Mouse (Mus musculus) liver, embryonic 14.5 days (tissue): ENCODE measurements around the gene Guca2b. TPM values are rescaled to one million over a fixed set of nuclear protein-coding genes. Genes with fewer than 3 reads are reported as not detected.
"Not testable (repeated sequence)": the region's sequence is repeated elsewhere in the genome, so short reads cannot be mapped to it uniquely, and the experiment has no call there.

Experiments
- ATAC-seq: fragments of 200-750 bp; cut with Nextera tagmentation; 2 replicates; pipeline ENCODE4 v1.8.0; 2017; ENCODE audit warnings: moderate number of reproducible peaks, mild to moderate bottlenecking, moderate library complexity; ENCODE audit not compliant: insufficient read depth
- DNase-seq, 3 experiments: peaks; one replicate each; pipeline ENCODE4 v3.0.0-alpha.2; 2012 to 2013; ENCODE audit warnings: low read depth in 3 of 3, low spot score in 3 of 3
- H3K27ac ChIP-seq: fragments of 300-500 bp; sonication (generic); 2 replicates; pipeline ENCODE4 v1.5.1; 2014; ENCODE audit warnings: moderate library complexity, mild to moderate bottlenecking, control low read depth, inconsistent platforms
- H3K27me3 ChIP-seq: fragments of 300-500 bp; sonication (generic); 2 replicates; pipeline ENCODE4 v1.6.1; 2014; ENCODE audit warnings: mild to moderate bottlenecking, low read length, moderate library complexity; ENCODE audit not compliant: control insufficient read depth, insufficient read depth
- H3K36me3 ChIP-seq: fragments of 300-500 bp; sonication (generic); replicated peaks from 2 replicates; pipeline ENCODE4 v1.6.1; 2014; ENCODE audit warnings: low read depth; ENCODE audit not compliant: control insufficient read depth, insufficient read depth
- H3K4me1 ChIP-seq, 2 experiments: fragments of 200-500 bp in 1 of 2; fragments of 300-500 bp in 1 of 2; sonication (generic) in 1 of 2; replicated peaks; 2 replicates each; pipeline ENCODE4 v1.6.1; 2012 to 2014; ENCODE audit warnings: antibody characterized with exemption in 1 of 2, inconsistent platforms in 1 of 2, low read length in 1 of 2; ENCODE audit not compliant: control insufficient read depth in 2 of 2, insufficient read depth in 2 of 2
- H3K4me2 ChIP-seq: fragments of 300-500 bp; sonication (generic); 2 replicates; pipeline ENCODE4 v1.6.1; 2014; ENCODE audit warnings: low read depth, mild to moderate bottlenecking, control low read depth, moderate library complexity
- H3K4me3 ChIP-seq, 2 experiments: fragments of 200-500 bp in 1 of 2; fragments of 300-500 bp in 1 of 2; sonication (generic) in 1 of 2; 2 replicates each; pipeline ENCODE4 v1.5.1; 2012 to 2014; ENCODE audit warnings: low read depth in 2 of 2, low read length in 2 of 2, mild to moderate bottlenecking in 2 of 2, control low read depth in 1 of 2, inconsistent platforms in 1 of 2, moderate library complexity in 1 of 2; ENCODE audit not compliant: insufficient read depth in 1 of 2
- H3K9ac ChIP-seq: fragments of 300-500 bp; sonication (generic); replicated peaks from 2 replicates; pipeline ENCODE4 v1.6.1; 2014; ENCODE audit warnings: mild to moderate bottlenecking, control low read depth, moderate library complexity
- H3K9me3 ChIP-seq: fragments of 300-500 bp; sonication (generic); 2 replicates; pipeline ENCODE4 v1.6.1; 2016; ENCODE audit warnings: low read length, mixed read lengths; ENCODE audit not compliant: control insufficient read depth
- CTCF ChIP-seq: IDR thresholded peaks from 2 replicates; pipeline ENCODE4 v1.5.1; 2016; ENCODE audit warnings: antibody characterized with exemption, low read depth, control low read depth
- EP300 ChIP-seq: IDR thresholded peaks from 2 replicates; pipeline ENCODE4 v1.6.1; 2016; ENCODE audit warnings: antibody characterized with exemption, low read depth
- WGBS: fragments of 180-500 bp; shearing (Covaris S2); extraction: QIAGEN DNeasy Blood & Tissue Kit; methylation state at CpG from one replicate; pipeline ENCODE4 v1.1.7; 2014; ENCODE audit not compliant: insufficient replicate concordance; 5-methylcytosine and 5-hydroxymethylcytosine counted together
- polyA plus RNA-seq, 2 experiments: library from polyadenylated mRNA; depleted of rRNA in 1 of 2; stranded (reverse) in 1 of 2; unstranded in 1 of 2; fragments of >200 nt; fragmentation: Nextera tagmentation in 1 of 2; extraction: Ambion mirVana in 1 of 2; gene quantifications; 2 replicates each; pipeline versions ENCODE4 v1.2.1 to v1.2.3; 2012 to 2014

Gene Guca2b
- polyA plus RNA-seq, 2 experiments = 0.12 TPM; not detected in 1

DNA sequence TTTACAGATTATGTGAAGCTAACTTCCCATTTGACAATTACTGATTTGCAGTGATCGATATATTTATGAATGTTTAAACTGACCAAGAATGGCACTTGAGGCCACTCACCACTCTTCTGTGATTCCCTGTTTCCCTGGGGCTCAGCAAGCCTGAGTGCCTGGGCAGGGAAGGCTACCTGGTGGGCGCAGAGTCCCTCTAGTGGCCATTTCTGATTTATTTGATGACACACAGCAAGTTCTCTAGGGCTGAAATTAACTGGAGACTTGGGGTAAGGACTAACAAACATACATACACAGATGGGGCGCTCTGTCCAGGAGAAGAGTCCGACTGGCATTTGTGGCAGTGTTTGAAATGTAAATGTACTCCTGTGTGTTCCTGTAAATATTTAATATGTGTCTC is 30.4 kb downstream of the Guca2b start:
- H3K27me3 ChIP-seq, H3K4me1 ChIP-seq, H3K9ac ChIP-seq, H3K36me3 ChIP-seq, H3K4me3 ChIP-seq, DNase-seq, H3K9me3 ChIP-seq, ATAC-seq, H3K4me2 ChIP-seq, H3K27ac ChIP-seq: not testable (repeated sequence)
- 70% methylated on average over 3 of the region's 4 CpGs for WGBS
- TF ChIP-seq CTCF = peak; percentile 22; the same call in 1 of the 2 replicates

DNA sequence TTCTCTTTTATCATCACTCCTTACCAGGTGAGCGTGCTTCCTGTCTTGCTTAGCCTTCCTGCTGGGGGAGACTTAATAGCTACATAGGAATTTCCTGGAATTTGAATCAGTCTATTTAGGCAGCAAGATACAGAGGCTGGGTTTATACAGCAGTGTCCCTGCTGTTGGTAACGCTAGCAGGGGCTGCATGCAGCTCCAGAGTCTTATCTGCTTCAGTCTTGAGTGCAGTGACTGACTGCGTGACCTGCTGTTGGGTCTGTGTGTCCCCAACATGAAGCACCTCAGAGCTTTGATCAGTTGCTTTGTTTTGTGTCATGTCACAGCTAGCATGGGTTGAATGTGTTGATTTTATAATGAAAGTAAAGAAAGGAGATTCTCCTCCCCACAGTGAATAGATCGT is 31.4 kb downstream of the Guca2b start:
- peaks cover 0 to 10% of the 10 kb centered on the region in 2 experiments; a peak in 2 of 4 replicates for H3K4me1 ChIP-seq
- WGBS = 76% methylated on average over 4 of the region's 4 CpGs
- TF ChIP-seq CTCF (no peak), EP300 (no peak)
- no peaks in the 10 kb centered on the region; the same call in 1 of the 2 replicates for H3K36me3 ChIP-seq
- ATAC-seq (no peak), DNase-seq (no peak)
- H3K27ac ChIP-seq = no peak overlapping the region
- H3K9me3 ChIP-seq = no peaks in the 10 kb centered on the region
- no peaks in the 10 kb centered on the region for H3K27me3 ChIP-seq
- H3K4me2 ChIP-seq = no peak overlapping the region
- no peak overlapping the region for H3K4me3 ChIP-seq
- no peak overlapping the region for H3K9ac ChIP-seq

DNA sequence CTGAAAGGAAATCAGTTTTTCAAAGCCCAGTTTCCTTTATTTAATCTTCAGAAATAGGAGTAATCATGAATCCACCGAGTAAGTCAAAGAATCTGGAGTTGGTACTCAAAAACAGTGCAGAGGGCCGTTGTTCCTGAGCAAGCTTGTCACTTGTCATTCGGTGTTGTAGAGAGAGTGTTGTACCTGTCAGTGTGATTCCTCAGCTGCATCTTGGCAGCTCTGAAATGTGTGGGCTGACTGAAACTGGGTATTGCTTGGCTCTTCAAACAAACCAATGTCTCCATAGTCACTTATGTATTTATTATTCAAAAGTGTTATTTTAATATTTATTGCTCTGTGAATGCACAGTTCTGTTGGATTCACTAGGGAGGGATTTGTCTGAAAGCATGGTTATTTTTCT is 31.9 kb downstream of the Guca2b start:
- H3K4me3 ChIP-seq = no peak overlapping the region
- no peaks in the 10 kb centered on the region for H3K9me3 ChIP-seq
- TF ChIP-seq CTCF = no peak
- no peak for TF ChIP-seq EP300
- ATAC-seq (no peak), DNase-seq (no peak)
- 79% methylated on average over 3 of the region's 3 CpGs for WGBS
- no peaks in the 10 kb centered on the region for H3K27me3 ChIP-seq
- no peak overlapping the region for H3K4me2 ChIP-seq
- H3K4me1 ChIP-seq = peaks cover 0 to 7% of the 10 kb centered on the region in 2 experiments; a peak in 2 of 4 replicates
- no peak overlapping the region for H3K9ac ChIP-seq
- peaks cover 1% of the 10 kb centered on the region; the same call in 1 of the 2 replicates for H3K36me3 ChIP-seq
- no peak overlapping the region for H3K27ac ChIP-seq

DNA sequence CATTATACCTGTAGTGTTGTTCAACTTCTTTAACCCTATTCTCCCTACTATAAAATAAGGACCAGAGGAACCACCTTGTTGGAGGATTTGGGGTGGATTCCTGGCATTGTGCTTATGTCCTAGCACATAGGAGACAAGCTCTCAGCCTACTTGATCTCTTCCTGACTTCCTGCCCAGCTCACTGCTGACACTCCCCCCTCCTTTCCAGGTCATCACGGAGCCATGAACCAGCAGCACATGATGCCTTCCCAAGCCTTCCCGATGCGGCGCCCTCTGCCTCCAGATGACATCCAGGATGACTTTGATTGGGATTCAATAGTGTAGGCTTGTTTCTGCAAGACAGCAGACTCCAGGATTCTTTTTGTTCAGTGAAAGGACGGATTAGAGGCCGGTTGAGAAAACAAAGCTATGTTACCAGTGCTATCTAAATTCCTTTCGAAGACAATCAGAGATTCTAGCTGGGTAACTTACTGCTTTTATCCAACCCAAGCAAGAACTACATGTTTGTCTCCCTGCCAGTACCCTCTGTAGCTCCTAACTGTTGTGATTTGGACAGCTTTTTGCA is 32.6 kb downstream of the Guca2b start:
- Histone ChIP-seq H3K27me3 (no peaks in the 10 kb centered on the region), H3K27ac (no peak overlapping the region), H3K9me3 (no peaks in the 10 kb centered on the region), H3K4me2 (no peak overlapping the region), H3K4me3 (no peak overlapping the region), H3K9ac (no peak overlapping the region), H3K36me3 (peaks cover 5% of the 10 kb centered on the region; the same call in 1 of the 2 replicates), H3K4me1 (peaks cover 0 to 1% of the 10 kb centered on the region in 2 experiments; a peak in 2 of 4 replicates)
- WGBS = 75% methylated on average over 7 of the region's 7 CpGs
- no peak for ATAC-seq
- DNase-seq = no peak
- TF ChIP-seq EP300 (no peak), CTCF (no peak)

DNA sequence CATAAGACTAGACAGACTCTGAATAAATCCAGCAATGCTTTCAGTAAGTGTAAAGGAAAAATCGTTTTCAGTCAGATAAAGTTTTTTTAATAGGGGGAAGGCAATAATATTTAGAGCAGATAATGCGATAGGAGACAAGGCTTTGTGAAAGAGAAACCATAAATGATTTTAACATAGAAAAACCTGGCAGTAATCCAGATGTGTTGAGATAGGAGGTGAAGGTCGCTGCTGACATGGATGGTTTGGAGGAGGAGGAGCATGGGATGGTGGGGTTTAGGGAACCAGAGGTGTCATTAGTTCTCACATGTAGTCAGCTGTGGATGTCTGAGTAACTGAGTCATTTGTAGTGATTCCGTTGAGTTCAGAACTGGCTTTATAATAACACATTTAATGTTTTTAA is 44.0 kb downstream of the Guca2b start:
- WGBS = 63% methylated on average over 4 of the region's 4 CpGs
- Histone ChIP-seq H3K36me3 (peaks cover 2% of the 10 kb centered on the region; the same call in 1 of the 2 replicates), H3K27ac (no peak overlapping the region), H3K4me2 (no peak overlapping the region), H3K27me3 (no peaks in the 10 kb centered on the region), H3K9ac (no peak overlapping the region), H3K4me3 (no peak overlapping the region), H3K9me3 (no peaks in the 10 kb centered on the region), H3K4me1 (peaks cover 0 to 5% of the 10 kb centered on the region in 2 experiments; a peak in 2 of 4 replicates)
- ATAC-seq (no peak), DNase-seq (no peak)
- TF ChIP-seq CTCF (no peak), EP300 (no peak)
